Mouse (Mus musculus): Measurements from ENCODE around the gene Ube2cbp. TPM values are rescaled to one million over a fixed set of nuclear protein-coding genes. Genes with fewer than 3 reads are reported as not detected.
A peak's percentile ranks its signal among the peaks of the same experiment; 100 is the strongest.

The Ube2cbp gene
- polyA plus RNA-seq, 1 experiment from 2014 or later: 5.6 TPM

DNA sequence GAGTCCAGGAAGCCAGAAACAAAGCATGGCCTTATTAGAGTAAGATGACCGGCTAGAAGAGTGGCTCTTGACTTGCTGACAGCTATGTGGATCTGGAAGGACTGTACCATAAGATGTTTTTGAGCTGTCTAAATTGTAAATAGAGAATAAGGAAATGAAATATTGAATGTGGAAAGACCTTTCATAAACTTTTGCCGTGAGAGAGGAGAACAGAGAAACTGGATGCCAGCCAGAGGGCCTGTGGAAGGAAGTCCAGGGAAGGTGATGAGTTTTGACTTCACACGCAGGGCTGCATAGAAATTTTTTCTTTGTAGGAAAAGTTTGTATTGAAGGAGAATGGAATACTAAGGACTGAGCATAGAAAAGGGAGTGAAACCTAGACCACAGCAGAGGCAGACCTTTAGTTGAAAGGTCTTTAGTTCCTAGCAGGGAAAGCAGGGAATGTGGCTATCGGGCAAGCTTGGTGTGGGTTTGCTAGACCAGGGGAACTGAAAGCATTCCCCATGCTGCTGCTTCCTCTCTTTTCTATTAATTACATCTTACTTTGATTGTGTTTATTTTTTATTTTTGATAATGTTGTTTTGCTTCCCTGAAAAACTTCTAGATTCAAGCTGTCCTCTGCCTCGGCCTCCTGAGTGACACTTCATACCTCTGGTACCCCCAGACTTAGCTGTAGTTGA, 13.8 kb upstream of the Ube2cbp start:
- Histone ChIP-seq H3K4me2 (ENCODE audit: low read length) (no peak overlapping the region), H3K4me1 (replicated peaks; ENCODE audit: control insufficient read depth, insufficient read depth, low read length) (no peaks in the 10 kb centered on the region), H3K9ac (ENCODE audit: low read length) (no peak overlapping the region), H3K36me3 (ENCODE audit: control insufficient read depth, insufficient read depth, low read length) (no peaks in the 10 kb centered on the region), H3K9me3 (ENCODE audit: control insufficient read depth, low read length) (no peaks in the 10 kb centered on the region), H3K27ac (ENCODE audit: low read depth) (no peak overlapping the region), H3K4me3 (ENCODE audit: low read depth, low read length) (no peak overlapping the region), H3K27me3 (replicated peaks; ENCODE audit: control insufficient read depth, insufficient read depth, low read length) (no peaks in the 10 kb centered on the region)
- WGBS: 68% methylated on average over 5 of the region's 5 CpGs
- ATAC-seq (replicated peaks; ENCODE audit: low FRiP score, low TSS enrichment, low read depth) (no peak), DNase-seq (ENCODE audit: low spot score) (no peak)

DNA sequence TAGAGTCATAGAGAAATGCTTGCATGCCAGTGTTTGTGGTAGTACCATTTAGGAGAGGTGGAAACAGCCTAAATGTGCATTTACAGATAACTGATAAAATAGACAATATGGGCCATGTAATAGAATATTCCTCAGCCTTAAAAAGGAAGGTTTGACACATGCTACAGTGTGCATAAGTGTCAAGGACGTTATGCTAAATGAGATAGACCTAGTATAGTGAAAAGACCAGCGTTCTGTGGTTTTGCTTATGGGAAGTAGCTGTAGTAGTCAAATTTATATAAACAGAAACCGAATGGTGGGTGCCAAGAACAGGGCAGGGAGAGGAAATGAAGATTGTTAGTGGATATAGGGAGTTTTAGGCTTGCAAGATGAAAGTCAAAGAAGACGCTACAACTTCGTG, 12.0 kb upstream of the Ube2cbp start:
- Histone ChIP-seq H3K4me1 (replicated peaks; ENCODE audit: control insufficient read depth, insufficient read depth, low read length) (no peaks in the 10 kb centered on the region), H3K27ac (ENCODE audit: low read depth) (no peak overlapping the region), H3K9ac (ENCODE audit: low read length) (no peak overlapping the region), H3K9me3 (ENCODE audit: control insufficient read depth, low read length) (no peaks in the 10 kb centered on the region), H3K27me3 (replicated peaks; ENCODE audit: control insufficient read depth, insufficient read depth, low read length) (no peaks in the 10 kb centered on the region), H3K4me3 (ENCODE audit: low read depth, low read length) (no peak overlapping the region), H3K4me2 (ENCODE audit: low read length) (no peak overlapping the region), H3K36me3 (ENCODE audit: control insufficient read depth, insufficient read depth, low read length) (no peaks in the 10 kb centered on the region)
- DNase-seq (ENCODE audit: low spot score): no peak
- ATAC-seq (replicated peaks; ENCODE audit: low FRiP score, low TSS enrichment, low read depth): no peak
- WGBS: 64% methylated on average over 5 of the region's 5 CpGs

DNA sequence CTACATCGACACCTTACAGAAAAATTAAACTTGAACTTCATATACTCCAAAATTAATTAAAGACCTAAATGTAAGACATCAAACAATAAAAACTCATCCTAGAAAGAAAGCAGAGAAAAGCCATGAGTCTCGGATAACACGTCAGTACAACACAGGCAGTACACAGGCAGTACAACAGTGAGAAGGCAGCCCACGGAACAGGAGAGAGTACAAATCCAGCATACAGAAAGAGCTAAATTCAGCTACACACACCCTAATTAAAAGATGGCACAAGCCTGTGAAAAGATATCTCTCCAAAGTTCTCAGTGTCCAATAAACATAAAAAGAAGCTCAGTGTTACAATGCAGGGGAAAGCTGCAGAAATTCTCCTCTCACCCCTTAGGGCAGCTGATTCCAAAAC, 11.2 kb upstream of the Ube2cbp start:
- no peak for ATAC-seq (replicated peaks; ENCODE audit: low FRiP score, low TSS enrichment, low read depth)
- no peaks in the 10 kb centered on the region for H3K36me3 ChIP-seq (ENCODE audit: control insufficient read depth, insufficient read depth, low read length)
- H3K27ac ChIP-seq (ENCODE audit: low read depth): no peak overlapping the region
- WGBS: 91% methylated on average over 4 of the region's 4 CpGs
- H3K9me3 ChIP-seq (ENCODE audit: control insufficient read depth, low read length): no peaks in the 10 kb centered on the region
- H3K4me2 ChIP-seq (ENCODE audit: low read length): no peak overlapping the region
- H3K27me3 ChIP-seq (replicated peaks; ENCODE audit: control insufficient read depth, insufficient read depth, low read length): no peaks in the 10 kb centered on the region
- H3K4me3 ChIP-seq (ENCODE audit: low read depth, low read length): no peak overlapping the region
- no peak for DNase-seq (ENCODE audit: low spot score)
- no peaks in the 10 kb centered on the region for H3K4me1 ChIP-seq (replicated peaks; ENCODE audit: control insufficient read depth, insufficient read depth, low read length)
- H3K9ac ChIP-seq (ENCODE audit: low read length): no peak overlapping the region

DNA sequence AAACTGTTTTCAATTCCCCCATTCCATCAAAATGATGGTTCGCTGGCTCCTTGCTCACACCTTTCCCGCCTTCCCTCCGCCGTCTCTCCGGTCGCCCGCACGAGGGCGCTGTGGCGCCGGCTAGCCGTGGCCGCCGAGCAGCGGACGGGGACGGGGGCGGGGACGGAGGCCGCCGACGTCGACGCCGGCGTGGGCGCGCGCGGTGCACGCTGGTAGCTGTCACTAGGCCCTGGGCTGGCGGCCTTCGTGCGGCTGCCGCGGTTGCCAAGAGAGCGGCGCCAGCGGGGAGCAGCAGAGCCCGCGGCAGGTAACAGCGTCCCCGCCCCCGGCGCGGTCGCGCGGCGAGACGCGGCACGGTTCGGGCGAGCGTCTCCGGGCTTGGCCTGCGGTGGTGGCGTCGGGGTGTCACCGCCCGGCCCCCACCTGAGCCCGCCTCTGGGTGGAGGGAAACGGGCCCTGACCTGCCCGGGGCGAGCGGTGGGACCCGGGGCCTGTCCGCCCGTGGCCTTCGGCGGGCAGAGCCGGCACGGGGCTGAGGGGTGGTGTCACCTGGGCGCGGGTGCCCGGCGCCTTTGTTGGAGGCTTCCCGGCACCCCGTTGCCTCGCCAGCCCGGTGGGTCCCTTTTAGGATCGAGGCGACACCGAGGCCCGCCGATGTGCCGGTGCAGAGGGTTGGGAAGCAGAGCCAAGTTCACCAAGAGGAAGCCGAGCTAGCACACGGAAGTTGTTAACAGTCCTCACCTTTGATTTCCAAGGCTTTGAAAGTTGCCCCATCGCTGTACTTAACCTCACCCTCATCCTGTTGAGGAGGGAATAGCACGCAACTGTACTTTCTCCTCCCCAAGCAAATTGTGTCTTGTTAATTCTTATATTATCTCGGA, 2.5 kb upstream of the Ube2cbp start, which contains the start of gene Dop1a:
TSS of gene Dop1a (plus strand) at position 165 of the 881 bp plus-strand sequence.
- H3K9me3 ChIP-seq (ENCODE audit: control insufficient read depth, low read length): no peaks in the 10 kb centered on the region
- H3K36me3 ChIP-seq (ENCODE audit: control insufficient read depth, insufficient read depth, low read length): no peaks in the 10 kb centered on the region
- H3K4me3 ChIP-seq (ENCODE audit: low read depth, low read length): peak within 1 kb of the TSS; percentile 80
- H3K27ac ChIP-seq (ENCODE audit: low read depth): peak within 1 kb of the TSS; percentile 64
- H3K4me1 ChIP-seq (replicated peaks; ENCODE audit: control insufficient read depth, insufficient read depth, low read length): peaks cover 7% of the 10 kb centered on the region; the same call in 1 of the 2 replicates
- DNase-seq (ENCODE audit: low spot score) (peak; percentile 92), ATAC-seq (replicated peaks; ENCODE audit: low FRiP score, low TSS enrichment, low read depth) (peak; percentile 93)
- no peaks in the 10 kb centered on the region for H3K27me3 ChIP-seq (replicated peaks; ENCODE audit: control insufficient read depth, insufficient read depth, low read length)
- H3K9ac ChIP-seq (ENCODE audit: low read length): peak within 1 kb of the TSS; percentile 77
- under 1% methylated on average over 86 of the region's 93 CpGs for WGBS
- peak within 1 kb of the TSS; percentile 67 for H3K4me2 ChIP-seq (ENCODE audit: low read length)

DNA sequence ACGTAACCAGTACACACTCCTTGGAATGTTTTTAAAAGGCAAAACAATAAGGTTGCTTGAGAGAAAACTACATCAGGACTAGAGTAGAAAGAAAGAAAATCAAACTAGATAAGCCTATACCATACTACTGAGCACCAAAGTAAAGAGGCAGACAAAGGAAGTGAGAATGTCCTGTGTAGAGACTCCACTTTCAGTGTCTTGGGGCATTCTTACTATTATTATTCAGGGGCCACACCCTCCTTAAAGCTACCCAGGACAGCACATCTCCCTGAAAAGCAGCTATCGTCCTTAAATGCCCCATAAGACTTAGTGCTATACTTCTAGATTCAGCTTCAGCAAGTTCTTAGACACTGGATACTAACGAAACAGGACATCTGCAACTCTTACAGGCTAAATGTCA, 11.1 kb downstream of the Ube2cbp start:
- Histone ChIP-seq H3K27ac (ENCODE audit: low read depth) (no peak overlapping the region), H3K36me3 (ENCODE audit: control insufficient read depth, insufficient read depth, low read length) (no peaks in the 10 kb centered on the region), H3K4me3 (ENCODE audit: low read depth, low read length) (no peak overlapping the region), H3K27me3 (replicated peaks; ENCODE audit: control insufficient read depth, insufficient read depth, low read length) (no peaks in the 10 kb centered on the region), H3K4me1 (replicated peaks; ENCODE audit: control insufficient read depth, insufficient read depth, low read length) (peaks cover 9% of the 10 kb centered on the region; the same call in 1 of the 2 replicates), H3K9me3 (ENCODE audit: control insufficient read depth, low read length) (no peaks in the 10 kb centered on the region), H3K9ac (ENCODE audit: low read length) (no peak overlapping the region), H3K4me2 (ENCODE audit: low read length) (no peak overlapping the region)
- no peak for DNase-seq (ENCODE audit: low spot score)
- no peak for ATAC-seq (replicated peaks; ENCODE audit: low FRiP score, low TSS enrichment, low read depth)
- WGBS: 73% methylated on average over 3 of the region's 3 CpGs

DNA sequence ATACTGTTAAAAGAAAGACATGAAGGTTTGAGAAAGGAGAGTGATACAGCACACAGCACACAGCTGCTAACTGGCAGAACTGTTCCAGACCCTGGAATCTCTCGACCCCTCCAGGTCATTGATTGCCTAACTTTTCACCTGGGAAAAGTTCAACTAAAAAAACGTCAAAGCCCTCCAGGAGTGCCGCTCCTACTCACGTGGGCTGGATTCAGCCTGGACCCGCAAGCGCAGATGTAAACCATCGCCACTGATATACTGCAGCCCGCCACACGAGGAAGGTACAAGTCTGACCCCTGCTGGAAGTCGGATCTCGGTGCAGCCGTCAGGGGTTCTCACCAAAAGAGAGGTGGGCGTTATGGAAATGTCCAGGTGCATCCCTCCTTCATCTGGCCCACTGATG, 13.1 kb downstream of the Ube2cbp start:
- under 1% methylated on average over 13 of the region's 13 CpGs for WGBS
- DNase-seq (ENCODE audit: low spot score): peak; percentile 85
- Histone ChIP-seq H3K4me1 (replicated peaks; ENCODE audit: control insufficient read depth, insufficient read depth, low read length) (peaks cover 9% of the 10 kb centered on the region; the same call in 1 of the 2 replicates), H3K4me2 (ENCODE audit: low read length) (peak overlapping the region; percentile 45), H3K36me3 (ENCODE audit: control insufficient read depth, insufficient read depth, low read length) (no peaks in the 10 kb centered on the region), H3K9me3 (ENCODE audit: control insufficient read depth, low read length) (no peaks in the 10 kb centered on the region), H3K27me3 (replicated peaks; ENCODE audit: control insufficient read depth, insufficient read depth, low read length) (no peaks in the 10 kb centered on the region), H3K27ac (ENCODE audit: low read depth) (no peak overlapping the region), H3K4me3 (ENCODE audit: low read depth, low read length) (no peak overlapping the region), H3K9ac (ENCODE audit: low read length) (no peak overlapping the region)
- ATAC-seq (replicated peaks; ENCODE audit: low FRiP score, low TSS enrichment, low read depth): peak; percentile 67

DNA sequence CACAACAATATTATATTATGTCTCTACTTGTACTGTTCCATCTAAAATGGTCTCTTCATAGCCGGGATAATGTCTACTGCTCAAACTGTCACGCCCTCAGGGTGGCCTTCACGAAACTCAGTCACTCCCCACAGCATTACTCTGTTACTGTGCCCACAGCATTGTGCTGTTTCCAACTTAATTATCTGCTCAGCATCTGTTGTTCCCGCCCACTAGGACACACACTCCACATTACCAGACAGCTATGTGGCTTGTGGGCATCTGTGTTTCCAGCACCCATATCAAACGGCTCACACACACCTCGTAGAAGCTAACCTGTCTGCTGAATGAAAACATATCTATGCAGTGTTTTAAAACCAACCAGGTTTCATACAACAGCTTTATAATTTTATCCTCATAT, 13.7 kb downstream of the Ube2cbp start:
- Histone ChIP-seq H3K4me2 (ENCODE audit: low read length) (peak overlapping the region; percentile 45; the same call in 1 of the 2 replicates), H3K27ac (ENCODE audit: low read depth) (no peak overlapping the region), H3K4me1 (replicated peaks; ENCODE audit: control insufficient read depth, insufficient read depth, low read length) (peaks cover 9% of the 10 kb centered on the region; the same call in 1 of the 2 replicates), H3K27me3 (replicated peaks; ENCODE audit: control insufficient read depth, insufficient read depth, low read length) (no peaks in the 10 kb centered on the region), H3K36me3 (ENCODE audit: control insufficient read depth, insufficient read depth, low read length) (no peaks in the 10 kb centered on the region), H3K9ac (ENCODE audit: low read length) (no peak overlapping the region), H3K9me3 (ENCODE audit: control insufficient read depth, low read length) (no peaks in the 10 kb centered on the region), H3K4me3 (ENCODE audit: low read depth, low read length) (no peak overlapping the region)
- no peak for DNase-seq (ENCODE audit: low spot score)
- 60% methylated on average over 6 of the region's 6 CpGs for WGBS
- no peak for ATAC-seq (replicated peaks; ENCODE audit: low FRiP score, low TSS enrichment, low read depth)

DNA sequence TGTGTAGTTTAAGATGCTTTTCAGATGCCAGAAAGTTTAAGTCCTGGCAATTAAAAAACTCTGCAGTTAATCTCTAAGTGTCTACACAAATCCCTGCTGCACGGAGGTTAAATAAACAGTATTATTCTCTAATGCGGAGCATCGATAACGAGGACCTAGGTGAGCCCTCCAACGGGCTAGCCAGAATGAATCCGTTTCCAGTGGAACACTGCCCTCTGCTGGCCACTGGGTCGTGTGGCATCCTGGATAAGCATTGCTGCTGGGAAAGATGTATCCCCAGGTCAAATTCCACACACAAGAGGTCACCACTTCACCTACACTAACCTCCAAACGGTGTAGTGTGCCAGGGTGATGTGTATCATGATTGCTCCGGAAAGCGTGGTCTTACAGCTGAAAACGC, 15.2 kb downstream of the Ube2cbp start:
- Histone ChIP-seq H3K27ac (ENCODE audit: low read depth) (no peak overlapping the region), H3K4me2 (ENCODE audit: low read length) (peak overlapping the region; percentile 32; the same call in 1 of the 2 replicates), H3K27me3 (replicated peaks; ENCODE audit: control insufficient read depth, insufficient read depth, low read length) (no peaks in the 10 kb centered on the region), H3K4me3 (ENCODE audit: low read depth, low read length) (no peak overlapping the region), H3K9me3 (ENCODE audit: control insufficient read depth, low read length) (no peaks in the 10 kb centered on the region), H3K36me3 (ENCODE audit: control insufficient read depth, insufficient read depth, low read length) (no peaks in the 10 kb centered on the region), H3K4me1 (replicated peaks; ENCODE audit: control insufficient read depth, insufficient read depth, low read length) (peaks cover 9% of the 10 kb centered on the region; the same call in 1 of the 2 replicates), H3K9ac (ENCODE audit: low read length) (no peak overlapping the region)
- 0 out of 2 replicates have a peak, but pooled peaks have one; percentile 28 for ATAC-seq (replicated peaks; ENCODE audit: low FRiP score, low TSS enrichment, low read depth)
- DNase-seq (ENCODE audit: low spot score): peak; percentile 90
- WGBS: 5% methylated on average over 11 of the region's 11 CpGs

All from intestine, embryonic 14.5 days (tissue).